Mouse (Mus musculus): ENCODE measurements around the gene Igsf8.

GRCm38 (mm10) chr1:172333512-172333911 lies 72.1 kb downstream of the Igsf8 start:
- TF ChIP-seq CTCF (IDR thresholded peaks at IDR 0.05; ENCODE audit: insufficient read depth, low read depth, low read length) (no peak), POLR2A (IDR thresholded peaks at IDR 0.05; ENCODE audit: insufficient read depth, low read depth, low read length) (no peak)
